Mouse (Mus musculus) erythroblast, adult 5-6 weeks (primary cell): ENCODE results near the gene Inip. TPM values are rescaled to one million over a fixed set of nuclear protein-coding genes. Genes with fewer than 3 reads are reported as not detected.

ENCODE experiments used
- ATAC-seq: replicated peaks from 2 replicates; pipeline ENCODE4 v1.8.0; 2016; ENCODE audit warnings: moderate number of reproducible peaks, mild to moderate bottlenecking, moderate TSS enrichment, inconsistent platforms; ENCODE audit not compliant: poor library complexity, low FRiP score, severe bottlenecking
- total RNA-seq, 2 experiments: library from RNA; stranded (forward) in 1 of 2; stranded (reverse) in 1 of 2; fragments of 150-400 nt in 1 of 2; fragments of 200-764, 138-1000 nt in 1 of 2; gene quantifications; 2 replicates each; pipeline versions ENCODE4 v1.2.3 to v1.2.4; 2015 to 2017; ENCODE audit warnings: low replicate concordance in 2 of 2

Inip gene
- total RNA-seq (2015; ENCODE audit: low replicate concordance) (4.2 and 11.1 TPM in 2 replicates), total RNA-seq (2017; ENCODE audit: low replicate concordance) (7.0 and 14.1 TPM in 2 replicates)

- no peak for ATAC-seq
Observed at GRCm38 (mm10) chr4:59801489-59801888, at the start of gene Inip. Gene Inip (minus strand): TSS chr4:59801589.

DNA sequence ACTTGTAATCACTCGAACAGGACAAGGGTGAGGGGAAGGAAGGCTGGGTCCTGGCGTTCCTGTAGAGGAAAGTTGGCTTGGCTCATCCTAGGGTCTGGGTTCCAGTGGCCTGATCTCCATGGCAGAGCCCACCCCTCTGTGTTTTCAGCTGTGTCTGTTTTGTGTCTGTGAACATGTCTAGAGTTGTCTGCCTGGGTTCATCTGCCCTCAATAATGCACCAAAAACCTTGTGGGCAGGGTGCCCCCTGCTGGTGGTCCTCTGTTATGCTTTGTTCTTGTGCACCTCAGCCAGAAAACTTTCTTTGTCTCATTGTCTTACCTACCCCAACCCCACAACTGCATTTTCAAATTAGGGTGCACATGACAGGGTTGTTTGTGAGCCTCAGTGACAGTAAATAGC is 48.8 kb upstream of the Inip start:
- ATAC-seq: no peak

- ATAC-seq: no peak
Observed at GRCm38 (mm10) chr4:59847447-59847846, 46.1 kb upstream of the Inip start.

- ATAC-seq: no peak
Observed at GRCm38 (mm10) chr4:59845245-59845637, 43.9 kb upstream of the Inip start.

DNA sequence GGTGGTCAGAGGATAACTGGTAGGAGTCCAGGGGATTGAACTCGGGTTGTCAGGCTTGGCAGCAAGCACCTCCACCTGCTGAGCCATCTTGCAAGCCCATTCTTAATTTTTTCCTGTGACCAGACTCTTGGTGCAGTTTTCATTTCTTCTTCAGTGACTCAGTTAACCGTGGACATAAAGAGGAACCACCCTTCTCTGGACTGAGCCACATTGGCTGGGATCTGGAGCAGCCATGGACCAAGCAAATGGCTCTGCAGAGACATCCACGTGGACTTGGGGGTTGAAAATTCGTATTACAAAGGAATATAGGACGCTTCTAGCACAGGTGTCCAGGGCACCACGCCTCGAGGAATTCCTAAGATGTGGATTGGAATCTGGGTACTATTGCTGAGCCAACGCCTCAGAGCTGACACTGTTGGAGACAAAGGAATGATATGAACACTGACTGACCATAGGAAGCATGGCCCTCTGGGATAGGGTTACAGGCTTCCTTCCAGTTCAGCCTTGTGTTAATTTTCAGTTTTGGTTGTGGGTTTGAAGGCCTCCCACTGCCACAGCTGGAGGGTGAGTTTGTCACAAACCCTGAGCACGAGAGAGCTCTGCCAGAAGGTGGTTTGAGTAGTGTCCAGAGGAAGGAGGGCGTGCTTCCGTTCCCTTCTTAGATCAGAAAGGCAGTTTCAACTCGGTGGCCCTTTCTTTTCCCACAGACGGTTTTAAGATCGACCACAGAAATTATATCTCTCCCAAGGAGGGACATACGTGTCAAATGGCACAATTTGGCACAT is 43.3 kb upstream of the Inip start:
- no peak for ATAC-seq

DNA sequence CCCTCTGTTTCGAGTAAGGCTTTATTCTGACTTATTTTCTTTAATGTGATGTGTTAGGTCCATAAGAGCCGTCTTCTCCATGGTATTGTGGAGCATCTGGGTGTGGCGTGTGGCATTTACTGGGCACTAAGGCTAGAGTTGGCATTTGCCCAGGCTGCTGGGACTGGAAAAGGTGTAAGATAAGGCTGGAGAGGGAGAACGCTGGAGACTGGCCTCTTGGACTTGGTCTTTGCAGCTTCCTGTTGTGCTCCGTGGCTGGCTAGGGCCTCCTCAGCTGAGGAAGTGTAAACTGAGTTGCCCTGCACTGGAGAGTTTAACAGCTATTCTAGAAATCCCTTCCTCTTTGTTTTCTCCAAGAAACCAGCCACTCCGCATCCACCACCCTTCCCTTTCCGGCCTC is 36.3 kb upstream of the Inip start:
- no peak for ATAC-seq

- ATAC-seq: no peak
Observed at GRCm38 (mm10) chr4:59832810-59833209, 31.4 kb upstream of the Inip start.

DNA sequence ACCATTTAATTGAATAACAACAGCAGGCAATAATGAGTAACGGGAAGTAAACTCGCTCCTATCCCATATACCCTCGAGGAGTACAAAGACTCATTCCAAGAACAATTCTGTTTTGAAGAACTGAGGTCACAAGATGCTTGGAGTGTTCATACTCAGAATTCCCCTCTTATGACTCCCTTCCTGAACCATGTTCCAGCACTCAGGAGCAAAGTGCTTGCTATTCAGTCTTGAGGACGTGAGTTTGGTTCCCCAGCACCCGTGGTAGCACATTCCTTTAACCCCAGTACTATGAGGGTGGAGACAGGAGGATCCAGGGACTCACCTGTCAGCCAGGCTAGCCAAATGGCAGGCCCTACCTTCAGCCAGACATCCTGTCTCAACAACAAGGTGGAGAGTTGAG is 29.6 kb upstream of the Inip start:
- ATAC-seq: no peak

DNA sequence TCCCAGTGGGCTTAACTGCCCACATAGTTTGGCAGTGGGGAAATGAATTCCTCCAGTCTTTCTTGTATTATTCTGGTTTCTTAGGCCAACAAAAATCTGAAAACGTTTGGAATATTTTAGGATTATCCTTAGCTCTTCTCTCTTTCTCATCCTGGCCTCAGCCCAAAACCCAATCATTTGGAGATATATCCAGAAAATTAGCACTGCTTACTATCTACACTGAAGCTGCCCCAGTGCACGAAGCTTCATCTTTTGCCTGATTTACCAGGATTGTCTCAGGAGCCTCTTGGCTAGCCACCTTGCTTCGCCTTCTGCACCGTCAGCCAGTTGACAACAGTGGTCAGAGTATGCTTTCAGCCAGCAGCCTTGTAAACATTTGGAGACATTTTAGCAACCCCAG is 27.7 kb upstream of the Inip start:
- ATAC-seq: no peak

DNA sequence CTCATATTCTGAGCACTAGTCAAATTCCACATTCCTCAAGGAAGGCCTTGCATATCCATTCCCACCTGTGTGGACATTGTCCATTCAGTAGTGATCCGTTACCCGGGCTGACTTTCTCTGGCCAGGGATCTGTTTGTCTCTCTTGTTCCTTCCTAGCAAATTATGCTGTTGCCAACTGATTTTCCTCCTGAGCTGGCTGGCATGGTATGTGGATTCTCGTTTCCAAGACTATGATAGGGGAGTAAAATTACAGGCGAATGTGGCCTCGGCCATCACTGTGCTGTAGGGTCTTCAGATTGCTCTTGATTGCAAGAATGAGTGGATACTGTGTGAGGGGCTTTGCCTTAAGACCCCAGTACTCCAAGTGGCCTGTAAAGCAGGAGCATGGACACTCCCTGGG is 25.0 kb upstream of the Inip start:
- ATAC-seq: no peak

DNA sequence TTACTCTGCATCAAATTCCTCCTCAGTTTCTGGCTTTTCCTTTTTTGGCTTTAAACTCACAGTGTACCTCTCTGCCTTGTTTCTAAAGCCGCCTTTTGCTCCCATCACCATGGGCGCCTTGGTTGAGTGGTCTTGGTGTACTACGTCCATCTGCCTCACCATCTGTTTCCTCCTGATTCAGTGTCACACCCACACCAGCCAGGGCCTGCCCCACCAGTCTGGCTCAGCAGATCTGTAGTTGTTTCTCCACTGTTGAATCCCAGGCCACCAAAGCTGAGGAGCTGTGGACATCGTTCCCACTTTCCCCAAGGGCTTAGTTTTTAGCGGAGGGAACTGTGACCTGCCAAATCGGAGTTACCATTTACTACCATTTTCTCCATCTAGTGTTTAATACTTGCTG is 24.2 kb upstream of the Inip start:
- ATAC-seq: no peak

DNA sequence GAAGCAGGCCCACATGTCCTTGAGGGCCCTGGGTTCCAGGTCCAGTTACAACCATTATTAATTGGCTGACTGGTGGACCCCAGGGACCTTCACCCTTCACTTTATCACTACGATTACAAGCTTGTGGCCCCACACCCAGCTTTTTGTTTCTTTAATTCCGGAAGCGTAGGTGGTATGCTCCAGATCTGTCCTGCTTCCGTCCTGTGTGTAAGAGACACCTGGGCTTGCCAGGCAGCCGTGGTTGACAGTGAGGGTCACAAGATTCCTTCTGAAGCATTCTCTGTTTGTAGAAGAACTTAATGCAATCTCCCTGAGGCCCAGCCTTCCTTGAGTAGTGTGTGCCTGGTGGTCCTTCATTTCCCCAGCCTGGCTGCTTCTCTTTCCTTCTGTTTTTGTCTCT is 23.5 kb upstream of the Inip start:
- ATAC-seq: no peak

DNA sequence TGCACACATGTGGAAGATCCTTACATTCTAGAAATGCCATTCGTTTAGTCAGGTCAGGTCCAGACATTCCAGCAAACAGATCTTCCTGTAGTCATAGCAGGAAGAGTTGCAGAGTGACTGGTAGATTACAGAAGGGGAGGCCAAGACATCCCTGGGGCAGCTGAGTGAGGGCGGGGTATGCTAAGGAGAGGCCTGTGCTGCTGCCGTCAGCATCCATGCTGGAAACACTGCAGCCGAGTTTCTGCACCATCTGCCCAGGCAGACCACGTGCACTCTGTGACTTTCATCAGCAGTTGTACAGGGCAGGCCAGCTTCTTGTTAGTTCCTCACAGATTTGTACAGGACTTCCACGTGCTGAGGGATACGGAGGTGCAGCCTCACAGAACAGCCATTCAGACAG is 22.1 kb upstream of the Inip start:
- ATAC-seq: no peak

- ATAC-seq: no peak
Observed at GRCm38 (mm10) chr4:59822119-59822518, 20.7 kb upstream of the Inip start.

GRCm38 (mm10) chr4:59821516-59821915 is 20.1 kb upstream of the Inip start:
- ATAC-seq: no peak

DNA sequence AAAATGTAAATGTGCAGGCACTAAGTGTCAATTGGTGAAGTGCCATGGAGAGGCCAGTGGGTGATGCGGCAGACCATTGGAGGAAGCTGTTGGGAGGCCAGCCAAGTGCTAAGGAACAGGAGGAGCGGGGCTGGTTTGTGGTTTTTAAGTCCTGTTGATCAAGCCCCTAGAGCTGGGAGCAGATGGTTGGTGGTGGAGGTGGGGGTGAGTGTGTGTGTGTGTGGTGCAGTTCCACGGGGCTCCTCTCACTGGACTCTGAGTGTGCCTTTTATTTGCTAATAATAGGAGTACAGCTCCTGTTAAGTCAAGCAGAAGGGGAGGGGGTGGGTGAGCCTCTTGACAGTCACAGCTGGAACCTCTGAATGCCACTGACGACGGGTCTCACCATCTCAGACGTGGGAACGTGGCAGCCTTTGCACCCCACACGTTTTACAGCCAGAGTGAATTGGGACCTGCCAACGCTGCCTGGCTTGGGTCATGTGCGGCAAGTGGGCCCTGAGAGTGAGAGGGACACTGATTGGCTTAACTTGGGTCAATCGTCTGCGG is 18.2 kb upstream of the Inip start:
- no peak for ATAC-seq

GRCm38 (mm10) chr4:59819054-59819472 is 17.7 kb upstream of the Inip start:
- no peak for ATAC-seq

DNA sequence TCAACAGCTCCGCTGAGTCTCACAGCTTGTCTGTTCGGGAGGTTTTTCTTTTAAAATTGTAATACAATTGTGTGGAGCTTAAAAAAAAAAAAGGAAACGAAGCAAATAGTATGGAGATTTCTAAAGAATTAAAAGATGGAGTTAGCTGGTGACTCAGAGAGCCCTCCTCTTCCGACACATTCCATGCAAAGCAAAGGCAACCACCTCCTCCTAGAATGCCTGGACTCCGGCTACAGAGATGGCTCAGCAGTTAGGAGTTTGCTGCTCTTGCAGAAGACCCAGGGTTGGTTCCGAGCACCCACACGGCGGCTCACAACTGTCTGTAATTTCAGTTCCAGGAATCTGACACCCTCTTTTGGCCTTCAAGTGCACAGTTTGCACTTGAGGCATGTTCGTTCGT is 17.1 kb upstream of the Inip start:
- no peak for ATAC-seq

DNA sequence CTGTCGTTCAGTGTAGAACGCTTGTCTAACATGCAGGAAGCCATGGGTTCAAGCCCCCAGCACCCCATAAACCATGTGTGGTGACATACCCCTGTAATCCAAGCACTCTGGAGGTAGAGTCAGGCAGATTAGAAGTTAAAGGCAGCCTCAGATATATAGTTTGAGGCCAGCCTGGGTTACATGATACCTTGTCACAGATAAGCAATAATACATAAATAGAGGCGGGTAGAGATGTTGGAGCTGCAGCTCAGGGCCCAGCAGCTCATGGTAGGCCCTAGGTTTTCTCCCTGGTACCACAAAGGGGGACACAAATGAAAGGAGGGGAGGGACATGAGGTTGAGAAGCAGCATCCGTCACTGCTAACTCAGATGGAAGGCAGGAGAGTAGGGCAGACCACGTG is 16.4 kb upstream of the Inip start:
- no peak for ATAC-seq

DNA sequence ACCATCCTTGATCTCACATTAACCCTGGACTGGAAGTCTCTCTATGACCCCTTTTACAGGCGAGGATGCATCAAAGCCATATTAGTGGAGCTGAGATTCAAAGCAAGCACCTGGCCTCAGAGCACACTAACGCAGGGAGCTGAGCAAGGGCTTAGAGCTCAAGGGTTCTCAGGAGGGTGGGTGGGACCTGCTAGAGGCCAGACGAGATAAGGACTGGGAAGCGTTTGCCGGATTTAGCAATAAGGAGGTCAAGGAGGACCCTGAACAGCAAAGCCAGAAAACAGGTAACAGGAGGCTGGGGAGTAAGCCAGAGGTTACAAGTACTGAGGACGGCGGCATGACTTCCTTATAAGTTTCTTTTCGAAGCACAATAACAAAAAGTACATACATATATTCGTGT is 15.1 kb upstream of the Inip start:
- no peak for ATAC-seq

DNA sequence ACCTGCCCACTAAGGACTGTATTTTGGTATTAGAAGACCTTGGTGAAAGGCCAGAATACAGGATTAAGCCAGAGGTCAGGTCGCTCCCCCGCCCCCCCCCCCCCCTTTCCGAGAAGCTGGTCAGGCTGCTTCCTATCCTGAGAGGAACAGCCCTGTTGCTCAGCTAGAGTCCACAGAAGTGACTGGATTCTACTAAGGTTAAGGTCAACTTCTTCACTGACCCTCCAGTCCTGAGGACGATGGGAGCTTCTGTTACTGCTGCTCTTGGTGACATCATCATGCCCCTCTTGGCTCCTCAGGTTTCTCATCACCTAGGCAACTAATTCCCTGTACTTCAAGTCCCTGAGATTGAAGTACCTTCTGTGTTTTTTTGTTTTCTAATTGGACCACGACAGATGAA is 14.6 kb upstream of the Inip start:
- no peak for ATAC-seq
